Mouse (Mus musculus) thymus, adult 2 months (tissue): ENCODE results near the gene Gata1. TPM values are rescaled to one million over a fixed set of nuclear protein-coding genes. Genes with fewer than 3 reads are reported as not detected.

Experiments
- DNase-seq: peaks from one replicate; pipeline ENCODE4 v3.0.0; 2021
- H3K27ac ChIP-seq: fragments of 200-500 bp; 2 replicates; pipeline ENCODE4 v1.5.1; 2012; ENCODE audit warnings: low read length, control low read depth; ENCODE audit not compliant: control insufficient read depth, insufficient read depth
- H3K27me3 ChIP-seq: fragments of 200-500 bp; 2 replicates; pipeline ENCODE4 v1.6.1; 2012; ENCODE audit warnings: mild to moderate bottlenecking, low read length, moderate library complexity, mixed read lengths; ENCODE audit not compliant: control insufficient read depth, insufficient read depth
- H3K36me3 ChIP-seq: fragments of 200-500 bp; 2 replicates; pipeline ENCODE4 v1.6.1; 2012; ENCODE audit warnings: mild to moderate bottlenecking, low read length, moderate library complexity; ENCODE audit not compliant: control insufficient read depth, insufficient read depth
- H3K4me1 ChIP-seq: fragments of 200-500 bp; replicated peaks from 2 replicates; pipeline ENCODE4 v1.6.1; 2012; ENCODE audit warnings: low read length; ENCODE audit not compliant: control insufficient read depth, insufficient read depth
- H3K4me3 ChIP-seq: fragments of 200-500 bp; 2 replicates; pipeline ENCODE4 v1.5.1; 2012; ENCODE audit warnings: mild to moderate bottlenecking, low read length, control low read depth, moderate library complexity; ENCODE audit not compliant: control insufficient read depth, insufficient read depth
- CTCF ChIP-seq: fragments of 200-500 bp; IDR thresholded peaks from 2 replicates; pipeline ENCODE4 v1.5.1; 2012; ENCODE audit warnings: mild to moderate bottlenecking, control low read depth, low read length, moderate library complexity, borderline replicate concordance; ENCODE audit not compliant: control insufficient read depth, poor library complexity, insufficient read depth; ENCODE audit errors: extremely low read depth
- POLR2A ChIP-seq: fragments of 200-500 bp; IDR thresholded peaks from 2 replicates; pipeline ENCODE4 v1.6.1; 2012; ENCODE audit warnings: mild to moderate bottlenecking, low read length, control low read depth, moderate library complexity; ENCODE audit not compliant: control insufficient read depth, poor library complexity, insufficient read depth; ENCODE audit errors: extremely low read depth
- WGBS: fragments of 180-500 bp; shearing (Covaris S2); methylation state at CpG from one replicate; pipeline ENCODE4 v1.1.7; 2018; 5-methylcytosine and 5-hydroxymethylcytosine counted together
- polyA plus RNA-seq: library from polyadenylated mRNA; depleted of rRNA; stranded (reverse); fragments of >200 nt; gene quantifications from 2 replicates; pipeline ENCODE4 v1.2.3, GENCODE M21; 2012

Gene Gata1
- polyA plus RNA-seq, 1 experiment: 2.9 TPM

GRCm38 (mm10) chrX:7967596-7968201 lies 10.2 kb downstream of the Gata1 start:
- TF ChIP-seq CTCF: no peak
- no peak for TF ChIP-seq POLR2A
- WGBS: 94% methylated on average over 7 of the region's 9 CpGs

GRCm38 (mm10) chrX:7966161-7966560 lies 11.7 kb downstream of the Gata1 start:
- no peak for DNase-seq
- Histone ChIP-seq H3K27ac (no peak overlapping the region), H3K4me3 (no peak overlapping the region), H3K27me3 (no peaks in the 10 kb centered on the region), H3K36me3 (no peaks in the 10 kb centered on the region), H3K4me1 (peaks cover 11% of the 10 kb centered on the region)
- TF ChIP-seq CTCF (no peak), POLR2A (no peak)
- WGBS: 37% methylated on average over 4 of the region's 4 CpGs

More at GRCm38 (mm10) chrX:7967596-7968201, 10.2 kb downstream of the Gata1 start:
- Histone ChIP-seq H3K4me3 (no peak overlapping the region), H3K27me3 (no peaks in the 10 kb centered on the region), H3K27ac (no peak overlapping the region), H3K36me3 (no peaks in the 10 kb centered on the region), H3K4me1 (peaks cover 11% of the 10 kb centered on the region)
- DNase-seq: no peak

- no peak overlapping the region for H3K4me3 ChIP-seq
- H3K4me1 ChIP-seq: peaks cover 11% of the 10 kb centered on the region
- DNase-seq: peak; percentile 10
- no peaks in the 10 kb centered on the region for H3K27me3 ChIP-seq
- no peak overlapping the region for H3K27ac ChIP-seq
- TF ChIP-seq CTCF (no peak), POLR2A (no peak)
- 9% methylated on average over 7 of the region's 7 CpGs for WGBS
- no peaks in the 10 kb centered on the region for H3K36me3 ChIP-seq
These were observed 13.8 kb downstream of the Gata1 start for GRCm38 (mm10) chrX:7963829-7964626.

GRCm38 (mm10) chrX:7958868-7959267 lies 19.0 kb downstream of the Gata1 start:
- Histone ChIP-seq H3K36me3 (no peaks in the 10 kb centered on the region), H3K27ac (no peak overlapping the region), H3K27me3 (no peaks in the 10 kb centered on the region), H3K4me3 (no peak overlapping the region), H3K4me1 (peaks cover 4% of the 10 kb centered on the region)
- WGBS: 96% methylated on average over 9 of the region's 9 CpGs
- TF ChIP-seq CTCF (no peak), POLR2A (no peak)
- DNase-seq: no peak

GRCm38 (mm10) chrX:7950091-7950490 lies 27.8 kb downstream of the Gata1 start:
- 96% methylated on average over 7 of the region's 7 CpGs for WGBS
- no peak for TF ChIP-seq POLR2A
- no peak for TF ChIP-seq CTCF
- H3K27ac ChIP-seq: no peak overlapping the region
- H3K27me3 ChIP-seq: no peaks in the 10 kb centered on the region
- peaks cover 12% of the 10 kb centered on the region for H3K4me1 ChIP-seq
- no peak overlapping the region for H3K4me3 ChIP-seq
- no peak for DNase-seq
- no peaks in the 10 kb centered on the region for H3K36me3 ChIP-seq

GRCm38 (mm10) chrX:7947900-7948492 lies 29.9 kb downstream of the Gata1 start:
- WGBS: 4% methylated on average over 38 of the region's 38 CpGs
- peak overlapping the region; percentile 80 for H3K4me3 ChIP-seq
- H3K36me3 ChIP-seq: no peaks in the 10 kb centered on the region
- peak; percentile 72 for DNase-seq
- H3K4me1 ChIP-seq: peaks cover 12% of the 10 kb centered on the region
- no peaks in the 10 kb centered on the region for H3K27me3 ChIP-seq
- H3K27ac ChIP-seq: no peak overlapping the region
- no peak for TF ChIP-seq CTCF
- no peak for TF ChIP-seq POLR2A
